Mouse (Mus musculus) stomach, embryonic 16.5 days (tissue): Measurements from ENCODE around the gene Zfhx3. TPM values are rescaled to one million over a fixed set of nuclear protein-coding genes. Genes with fewer than 3 reads are reported as not detected.

Experiments used
- ATAC-seq: fragments of 200-750 bp; cut with Nextera tagmentation; 2 replicates; pipeline ENCODE4 v1.8.0; 2017; ENCODE audit warnings: moderate number of reproducible peaks, moderate TSS enrichment; ENCODE audit not compliant: insufficient read depth, low FRiP score
- H3K27ac ChIP-seq: fragments of 300-500 bp; sonication (generic); 2 replicates; pipeline ENCODE4 v1.5.1; 2014; ENCODE audit warnings: low read length
- H3K27me3 ChIP-seq: fragments of 300-500 bp; sonication (generic); 2 replicates; pipeline ENCODE4 v1.6.1; 2014; ENCODE audit warnings: low read length, control low read depth, mixed read lengths; ENCODE audit not compliant: control insufficient read depth, insufficient read depth
- H3K36me3 ChIP-seq: fragments of 300-500 bp; sonication (generic); 2 replicates; pipeline ENCODE4 v1.6.1; 2014; ENCODE audit warnings: low read length; ENCODE audit not compliant: control insufficient read depth, insufficient read depth
- H3K4me1 ChIP-seq: fragments of 300-500 bp; sonication (generic); 2 replicates; pipeline ENCODE4 v1.6.1; 2014; ENCODE audit warnings: low read length, control low read depth, mixed read lengths; ENCODE audit not compliant: control insufficient read depth, insufficient read depth
- H3K4me2 ChIP-seq: fragments of 300-500 bp; sonication (generic); 2 replicates; pipeline ENCODE4 v1.6.1; 2014; ENCODE audit warnings: low read depth, low read length, mixed read lengths
- H3K4me3 ChIP-seq: fragments of 300-500 bp; sonication (generic); replicated peaks from 2 replicates; pipeline ENCODE4 v1.5.1; 2014; ENCODE audit warnings: mild to moderate bottlenecking, low read length
- H3K9ac ChIP-seq: fragments of 300-500 bp; sonication (generic); 2 replicates; pipeline ENCODE4 v1.6.1; 2014; ENCODE audit warnings: low read length
- H3K9me3 ChIP-seq: fragments of 300-500 bp; sonication (generic); replicated peaks from 2 replicates; pipeline ENCODE4 v1.6.1; 2016; ENCODE audit warnings: low read length, control low read depth; ENCODE audit not compliant: control insufficient read depth
- WGBS: fragments of 180-500 bp; shearing (Covaris S2); extraction: QIAGEN DNeasy Blood & Tissue Kit; methylation state at CpG from one replicate; pipeline ENCODE4 v1.1.7; 2014; 5-methylcytosine and 5-hydroxymethylcytosine counted together
- polyA plus RNA-seq: library from polyadenylated mRNA; unstranded; fragments of >200 nt; fragmentation: Nextera tagmentation; extraction: Ambion mirVana; gene quantifications from 2 replicates; pipeline ENCODE4 v1.2.1, GENCODE M21; 2015

The Zfhx3 gene
- polyA plus RNA-seq, 1 experiment from 2014 or later: 10.9 TPM

DNA sequence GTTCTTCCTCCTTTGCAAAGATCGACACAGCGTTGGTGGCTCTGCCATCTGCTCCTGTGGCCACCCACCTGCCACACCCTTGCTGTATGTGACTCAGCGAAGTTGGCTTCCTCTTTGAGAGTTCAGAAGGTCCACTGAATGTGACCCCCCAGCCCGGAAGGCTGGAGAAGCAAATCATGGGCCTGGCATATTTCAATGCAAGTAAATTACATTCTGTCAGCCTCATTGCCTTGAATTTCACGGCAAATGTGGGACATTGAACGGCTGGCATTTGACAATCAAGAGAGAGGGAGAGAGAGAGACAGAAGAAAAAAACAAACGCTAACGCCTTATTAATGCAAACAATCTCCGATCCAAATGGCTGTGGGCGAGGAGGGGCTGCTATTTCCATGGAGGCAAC is 38.2 kb downstream of the Zfhx3 start:
- Histone ChIP-seq H3K27ac (no peak overlapping the region), H3K4me1 (no peaks in the 10 kb centered on the region), H3K9ac (no peak overlapping the region), H3K36me3 (no peaks in the 10 kb centered on the region), H3K4me2 (no peak overlapping the region), H3K27me3 (no peaks in the 10 kb centered on the region), H3K4me3 (no peak overlapping the region), H3K9me3 (no peaks in the 10 kb centered on the region)
- ATAC-seq: no peak
- WGBS: 32% methylated on average over 10 of the region's 10 CpGs

DNA sequence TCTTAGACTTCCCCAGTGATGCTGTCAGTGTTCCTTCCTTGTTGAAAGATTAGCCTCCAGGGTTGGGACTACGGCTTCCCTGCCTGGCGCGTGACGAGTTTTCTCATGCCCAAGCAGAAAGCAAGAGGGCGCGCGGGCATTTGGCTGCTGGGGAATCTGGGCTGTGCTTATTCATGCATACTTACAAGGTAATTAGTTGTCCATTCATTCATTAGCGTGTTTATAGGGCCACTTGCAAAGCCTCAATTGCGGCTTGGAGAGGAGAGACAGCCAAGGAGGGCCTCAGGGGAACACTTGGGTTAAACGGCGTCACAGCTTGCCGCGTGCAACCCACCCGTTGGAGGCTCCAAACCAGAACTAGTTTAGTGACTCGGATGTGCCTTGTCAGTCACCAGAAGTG is 44.2 kb downstream of the Zfhx3 start:
- Histone ChIP-seq H3K4me3 (no peak overlapping the region), H3K36me3 (no peaks in the 10 kb centered on the region), H3K4me1 (no peaks in the 10 kb centered on the region), H3K27me3 (no peaks in the 10 kb centered on the region), H3K27ac (no peak overlapping the region), H3K4me2 (no peak overlapping the region), H3K9me3 (no peaks in the 10 kb centered on the region), H3K9ac (no peak overlapping the region)
- no peak for ATAC-seq
- 80% methylated on average over 15 of the region's 15 CpGs for WGBS

DNA sequence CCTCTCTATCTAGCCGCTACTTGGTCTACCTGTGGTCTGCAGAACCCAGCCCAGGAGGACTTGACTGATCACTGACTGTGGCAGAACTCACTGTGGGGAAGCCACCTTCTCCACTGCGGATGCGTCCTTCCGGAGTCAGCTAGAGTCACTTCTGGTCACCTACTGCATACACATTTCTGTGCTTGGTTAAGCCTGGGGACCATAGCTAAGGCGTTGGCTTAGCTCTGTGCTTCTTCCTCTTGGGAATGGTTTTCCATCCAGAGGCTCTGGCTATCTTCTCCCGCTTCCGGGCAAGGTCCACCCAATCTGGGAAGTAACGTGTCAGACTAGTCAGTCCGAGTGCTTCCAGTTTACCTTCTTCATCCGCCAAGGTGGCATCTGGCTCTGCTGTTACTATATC is 56.4 kb downstream of the Zfhx3 start:
- Histone ChIP-seq H3K4me2 (no peak overlapping the region), H3K27me3 (no peaks in the 10 kb centered on the region), H3K4me3 (no peak overlapping the region), H3K4me1 (no peaks in the 10 kb centered on the region), H3K27ac (no peak overlapping the region), H3K9ac (no peak overlapping the region), H3K9me3 (no peaks in the 10 kb centered on the region), H3K36me3 (no peaks in the 10 kb centered on the region)
- ATAC-seq: no peak
- WGBS: 78% methylated on average over 10 of the region's 10 CpGs

DNA sequence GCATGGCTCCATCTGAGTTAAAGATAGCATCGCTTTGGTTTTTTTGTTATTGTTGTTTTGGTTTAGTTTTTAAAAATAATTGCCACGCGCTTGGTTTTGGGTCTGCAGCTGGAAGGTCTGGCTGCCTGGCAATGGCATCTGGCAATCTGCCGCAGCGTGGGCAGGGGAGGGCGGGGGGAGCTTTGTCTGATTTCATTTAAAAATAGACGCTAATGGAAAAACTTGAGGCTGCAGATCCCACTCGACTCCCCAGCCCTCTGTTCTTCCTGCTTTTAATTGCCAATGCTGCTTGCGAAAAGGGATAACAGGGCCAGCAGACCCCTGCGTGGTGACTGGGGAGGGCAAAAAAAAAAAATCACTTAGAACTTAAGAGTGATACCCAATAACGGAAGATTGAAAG is 69.1 kb downstream of the Zfhx3 start:
- WGBS: 82% methylated on average over 11 of the region's 11 CpGs
- ATAC-seq: no peak

DNA sequence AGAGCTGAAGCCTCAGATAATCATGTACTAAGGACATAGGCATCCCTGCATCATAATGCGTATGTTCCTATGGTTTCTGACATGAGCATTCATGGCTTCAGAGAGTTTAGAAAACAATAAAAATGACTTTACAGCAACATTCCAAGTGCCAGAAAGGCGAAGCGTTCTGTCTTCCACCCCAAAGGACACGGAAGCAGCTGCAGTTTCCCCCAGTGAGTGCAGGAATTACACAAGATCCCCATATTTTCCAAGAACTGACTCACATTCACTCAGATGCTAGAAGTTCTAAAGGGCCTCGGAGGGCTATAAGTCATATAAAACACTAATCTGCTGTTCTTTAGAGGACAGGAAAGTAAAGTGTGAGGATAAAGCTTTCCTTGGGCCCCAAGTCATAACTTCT is 75.3 kb downstream of the Zfhx3 start:
- no peaks in the 10 kb centered on the region for H3K9me3 ChIP-seq

More for the DNA sequence above, 69.1 kb downstream of the Zfhx3 start:
- Histone ChIP-seq H3K4me1 (no peaks in the 10 kb centered on the region), H3K4me2 (no peak overlapping the region), H3K9me3 (no peaks in the 10 kb centered on the region), H3K9ac (no peak overlapping the region), H3K27me3 (no peaks in the 10 kb centered on the region), H3K27ac (no peak overlapping the region), H3K36me3 (no peaks in the 10 kb centered on the region), H3K4me3 (no peak overlapping the region)

DNA sequence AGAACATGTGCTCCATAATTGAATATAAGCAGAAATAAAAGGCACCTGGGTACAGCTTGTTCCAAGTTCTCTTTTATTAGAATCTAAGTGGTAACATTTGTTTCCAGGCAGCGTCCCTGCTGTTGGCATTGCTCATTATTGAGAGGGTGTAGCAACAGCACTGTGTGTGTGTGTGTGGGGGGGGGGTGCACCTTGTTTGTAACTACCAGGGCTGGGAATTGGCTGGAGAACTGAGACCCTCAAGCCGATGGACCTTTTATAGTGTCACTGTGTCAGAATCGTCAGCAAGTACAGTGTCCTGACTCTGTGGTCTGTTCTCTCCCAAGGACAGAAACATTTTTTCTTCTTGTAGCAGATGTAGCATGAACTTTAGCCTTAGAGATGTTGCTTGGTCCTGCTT is 77.2 kb downstream of the Zfhx3 start:
- 89% methylated on average over 3 of the region's 3 CpGs for WGBS
- Histone ChIP-seq H3K27me3 (no peaks in the 10 kb centered on the region), H3K4me2 (no peak overlapping the region), H3K27ac (no peak overlapping the region), H3K4me3 (no peak overlapping the region), H3K4me1 (no peaks in the 10 kb centered on the region), H3K36me3 (no peaks in the 10 kb centered on the region), H3K9ac (no peak overlapping the region), H3K9me3 (no peaks in the 10 kb centered on the region)
- no peak for ATAC-seq

More for the DNA sequence above, 75.3 kb downstream of the Zfhx3 start:
- Histone ChIP-seq H3K36me3 (no peaks in the 10 kb centered on the region), H3K27ac (no peak overlapping the region), H3K4me2 (no peak overlapping the region), H3K4me1 (no peaks in the 10 kb centered on the region), H3K27me3 (no peaks in the 10 kb centered on the region), H3K4me3 (no peak overlapping the region), H3K9ac (no peak overlapping the region)
- ATAC-seq: no peak
- WGBS: 73% methylated on average over 5 of the region's 5 CpGs

DNA sequence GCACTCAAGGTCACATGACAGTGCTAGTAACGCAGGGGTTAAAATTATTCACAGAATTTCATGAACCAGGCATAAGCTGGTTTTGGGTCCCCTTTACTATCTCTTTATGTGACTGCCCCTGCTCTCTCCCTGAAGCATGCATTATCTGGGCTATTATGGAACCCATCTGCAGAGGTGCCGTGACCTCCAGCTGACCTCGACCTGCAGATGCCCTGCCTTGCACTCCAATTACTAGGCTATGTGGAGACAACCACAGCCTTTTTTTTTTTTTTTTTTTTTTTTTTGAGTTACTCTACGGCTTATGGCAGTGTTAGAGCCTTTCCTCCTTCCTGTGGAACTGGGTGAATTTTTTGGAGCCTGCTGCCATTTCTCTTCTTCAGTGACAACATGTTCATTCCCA is 80.0 kb downstream of the Zfhx3 start:
- no peaks in the 10 kb centered on the region for H3K36me3 ChIP-seq
- H3K4me2 ChIP-seq: no peak overlapping the region
- ATAC-seq: no peak
- no peak overlapping the region for H3K9ac ChIP-seq
- WGBS: 57% methylated on average over 4 of the region's 4 CpGs
- H3K27me3 ChIP-seq: no peaks in the 10 kb centered on the region
- H3K4me3 ChIP-seq: no peak overlapping the region
- H3K9me3 ChIP-seq: no peaks in the 10 kb centered on the region
- no peak overlapping the region for H3K27ac ChIP-seq
- peaks cover 3% of the 10 kb centered on the region; the same call in 1 of the 2 replicates for H3K4me1 ChIP-seq

DNA sequence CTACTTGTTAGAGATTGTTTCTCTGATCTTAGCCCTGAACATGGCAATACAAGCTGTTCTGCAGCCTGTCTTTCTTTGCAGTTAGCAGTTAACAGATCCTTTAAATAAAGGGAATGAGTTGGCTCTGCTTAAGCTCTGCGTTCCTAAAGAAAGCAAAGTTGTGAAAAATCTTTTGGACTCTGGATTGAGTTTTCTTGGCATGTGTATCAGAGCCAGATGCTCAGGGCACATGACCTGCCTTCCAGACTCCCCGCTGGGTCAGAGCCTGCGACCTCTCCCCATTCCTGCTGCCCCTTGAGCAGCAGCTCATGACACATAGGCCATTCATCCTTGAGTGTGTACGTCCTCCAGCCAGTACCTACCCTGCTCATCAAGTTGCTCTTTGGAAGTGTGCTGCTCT is 81.9 kb downstream of the Zfhx3 start:
- no peak for ATAC-seq
- H3K4me3 ChIP-seq: no peak overlapping the region
- H3K4me2 ChIP-seq: no peak overlapping the region
- H3K27ac ChIP-seq: no peak overlapping the region
- no peak overlapping the region for H3K9ac ChIP-seq
- H3K36me3 ChIP-seq: no peaks in the 10 kb centered on the region
- no peaks in the 10 kb centered on the region for H3K9me3 ChIP-seq
- peaks cover 7% of the 10 kb centered on the region; the same call in 1 of the 2 replicates for H3K4me1 ChIP-seq
- H3K27me3 ChIP-seq: no peaks in the 10 kb centered on the region
- WGBS: 42% methylated on average over 4 of the region's 4 CpGs

DNA sequence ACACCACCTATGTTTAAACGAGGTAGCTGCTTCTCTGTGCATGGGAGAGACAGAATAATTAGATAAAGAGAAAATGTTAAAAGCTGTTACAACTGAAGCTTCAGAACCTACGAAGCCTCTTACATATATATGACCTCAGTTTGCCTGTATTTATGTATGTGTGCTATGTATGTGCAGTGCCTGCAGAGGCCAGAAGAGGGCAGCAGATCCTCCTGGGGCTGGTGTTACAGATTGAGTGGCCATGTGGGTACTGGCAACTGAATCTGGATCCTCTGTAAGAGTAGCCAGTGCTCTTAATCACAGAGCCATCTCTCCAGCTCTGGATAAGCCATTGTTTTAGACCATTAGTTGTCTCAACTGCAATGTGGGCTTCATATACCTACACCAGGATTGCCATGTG is 82.8 kb downstream of the Zfhx3 start:
- H3K36me3 ChIP-seq: no peaks in the 10 kb centered on the region
- H3K9me3 ChIP-seq: no peaks in the 10 kb centered on the region
- no peak overlapping the region for H3K9ac ChIP-seq
- no peak overlapping the region for H3K4me2 ChIP-seq
- H3K4me3 ChIP-seq: no peak overlapping the region
- H3K27ac ChIP-seq: no peak overlapping the region
- no peaks in the 10 kb centered on the region for H3K27me3 ChIP-seq
- ATAC-seq: no peak
- peaks cover 7% of the 10 kb centered on the region; the same call in 1 of the 2 replicates for H3K4me1 ChIP-seq
- WGBS: 79% methylated on average over 2 of the region's 2 CpGs
